Mouse (Mus musculus) cerebellum, postnatal 25 days (tissue): ENCODE measurements around the gene Atp5d.

Experiments used
- DNase-seq, 2 experiments: peaks; one replicate each; pipeline ENCODE4 v3.0.0; 2021; ENCODE audit warnings: mixed read lengths in 2 of 2

Gene Atp5d

GRCm38 (mm10) chr10:80187739-80188138 is 49.3 kb downstream of the Atp5d start:
- no peak for DNase-seq

DNA sequence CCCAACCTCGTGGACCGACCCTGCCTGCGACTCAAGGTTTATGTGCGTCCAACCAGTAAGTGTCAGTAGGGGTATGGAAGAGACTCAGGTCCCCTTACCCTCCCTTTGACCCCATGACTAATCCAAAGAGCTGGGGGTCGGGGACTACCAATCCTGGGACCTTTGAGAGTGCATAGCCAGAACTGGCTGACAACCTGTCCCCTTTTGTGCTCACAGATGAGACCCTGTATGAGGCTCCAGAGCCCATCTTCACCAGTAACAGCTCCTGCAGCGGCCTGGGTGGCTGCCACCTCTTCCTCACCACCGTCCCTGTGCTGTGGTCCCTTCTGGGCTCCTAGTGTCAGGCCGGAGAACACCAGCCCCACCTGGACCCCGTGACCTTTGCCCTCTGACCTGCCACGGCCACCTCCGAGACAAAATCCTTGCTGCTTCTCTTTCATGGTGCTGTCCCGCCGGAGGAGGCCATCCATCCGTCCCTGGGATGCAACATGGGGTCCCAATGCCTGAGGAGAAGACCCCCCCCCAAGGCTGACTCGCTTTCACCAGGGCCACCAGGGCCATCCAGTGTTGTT is 50.1 kb downstream of the Atp5d start:
- no peak for DNase-seq

- peak in 1 of 2 experiments; percentile 22 for DNase-seq
Observed at GRCm38 (mm10) chr10:80189999-80190398, 51.6 kb downstream of the Atp5d start.

GRCm38 (mm10) chr10:80190491-80191051 is 52.1 kb downstream of the Atp5d start:
- peak; percentile 54 to 59 for DNase-seq

DNA sequence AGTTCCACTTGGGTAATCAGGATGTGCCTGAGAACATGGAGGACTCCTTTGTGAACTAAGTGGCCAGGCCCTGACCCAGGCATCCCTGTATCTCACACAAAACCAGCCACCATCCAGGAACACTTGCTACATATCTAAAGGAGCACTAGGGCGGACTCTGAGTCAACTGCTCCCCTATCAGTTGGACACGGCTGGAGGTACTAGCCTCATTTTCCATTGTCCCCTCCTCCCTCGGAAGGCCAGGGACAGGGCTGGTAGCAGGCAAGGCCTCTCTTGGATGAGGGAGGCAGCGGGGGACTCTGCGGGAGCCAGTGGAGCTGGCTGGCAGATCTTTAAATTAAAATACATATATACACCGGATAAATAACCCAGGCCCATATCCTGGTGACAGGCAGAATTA is 55.5 kb downstream of the Atp5d start:
- no peak for DNase-seq

GRCm38 (mm10) chr10:80194441-80194840 is 56.0 kb downstream of the Atp5d start:
- DNase-seq, result no peak
